Mouse (Mus musculus): ENCODE measurements around the gene Taok2. TPM values are rescaled to one million over a fixed set of nuclear protein-coding genes. Genes with fewer than 3 reads are reported as not detected.
A peak's percentile ranks its signal among the peaks of the same experiment; 100 is the strongest.

The Taok2 gene
- polyA plus RNA-seq, 1 experiment from 2014 or later, result 21.6 TPM

GRCm38 (mm10) chr7:126896912-126897311 lies 12.4 kb upstream of the Taok2 start:
- DNase-seq (ENCODE audit: low spot score) (no peak), ATAC-seq (replicated peaks; ENCODE audit: insufficient number of reproducible peaks, low FRiP score, low TSS enrichment, low read depth) (no peak)
- Histone ChIP-seq H3K9ac (replicated peaks; ENCODE audit: low read length) (no peak overlapping the region), H3K9me3 (replicated peaks; ENCODE audit: control insufficient read depth, low read length) (no peaks in the 10 kb centered on the region), H3K4me2 (ENCODE audit: low read depth, low read length) (no peak overlapping the region), H3K36me3 (replicated peaks; ENCODE audit: control insufficient read depth, insufficient read depth, low read depth, low read length) (no peaks in the 10 kb centered on the region), H3K4me1 (ENCODE audit: control insufficient read depth, insufficient read depth, low read length) (no peaks in the 10 kb centered on the region; the same call in 1 of the 2 replicates), H3K27me3 (ENCODE audit: control insufficient read depth, insufficient read depth, low read length) (no peaks in the 10 kb centered on the region), H3K4me3 (ENCODE audit: low read depth, low read length) (no peak overlapping the region), H3K27ac (replicated peaks; ENCODE audit: low read depth, low read length) (no peak overlapping the region)
- WGBS, result 86% methylated on average over 5 of the region's 5 CpGs

GRCm38 (mm10) chr7:126888852-126889251 lies 4.3 kb upstream of the Taok2 start:
- Histone ChIP-seq H3K4me3 (ENCODE audit: low read depth, low read length) (no peak overlapping the region), H3K9me3 (replicated peaks; ENCODE audit: control insufficient read depth, low read length) (no peaks in the 10 kb centered on the region), H3K27me3 (ENCODE audit: control insufficient read depth, insufficient read depth, low read length) (no peaks in the 10 kb centered on the region), H3K27ac (replicated peaks; ENCODE audit: low read depth, low read length) (no peak overlapping the region), H3K4me2 (ENCODE audit: low read depth, low read length) (no peak overlapping the region), H3K36me3 (replicated peaks; ENCODE audit: control insufficient read depth, insufficient read depth, low read depth, low read length) (no peaks in the 10 kb centered on the region), H3K4me1 (ENCODE audit: control insufficient read depth, insufficient read depth, low read length) (no peaks in the 10 kb centered on the region), H3K9ac (replicated peaks; ENCODE audit: low read length) (no peak overlapping the region)
- ATAC-seq (replicated peaks; ENCODE audit: insufficient number of reproducible peaks, low FRiP score, low TSS enrichment, low read depth) (no peak), DNase-seq (ENCODE audit: low spot score) (no peak)
- WGBS, result 45% methylated on average over 7 of the region's 7 CpGs

DNA sequence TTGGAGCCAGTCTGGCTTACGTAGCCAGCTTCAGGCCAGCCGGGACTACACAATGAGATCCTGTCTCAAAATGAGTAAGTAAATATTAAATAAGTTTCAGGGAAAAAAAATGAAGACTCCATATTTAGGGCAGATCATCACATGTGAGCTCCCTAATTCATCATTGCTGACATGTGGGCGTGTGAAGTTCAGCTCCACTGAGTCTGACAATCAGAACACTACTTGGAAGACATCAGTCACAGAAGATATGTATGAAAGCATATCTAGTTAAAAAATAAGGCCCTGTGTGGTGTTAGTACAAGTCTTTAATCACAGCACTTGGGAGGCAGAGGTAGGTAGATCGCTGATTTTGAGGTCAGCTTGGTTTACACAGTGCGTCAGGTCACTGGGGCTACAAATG lies 2.8 kb upstream of the Taok2 start:
- Histone ChIP-seq H3K4me2 (ENCODE audit: low read depth, low read length) (no peak overlapping the region), H3K9me3 (replicated peaks; ENCODE audit: control insufficient read depth, low read length) (no peaks in the 10 kb centered on the region), H3K36me3 (replicated peaks; ENCODE audit: control insufficient read depth, insufficient read depth, low read depth, low read length) (no peaks in the 10 kb centered on the region), H3K4me3 (ENCODE audit: low read depth, low read length) (no peak overlapping the region), H3K27ac (replicated peaks; ENCODE audit: low read depth, low read length) (no peak overlapping the region), H3K27me3 (ENCODE audit: control insufficient read depth, insufficient read depth, low read length) (no peaks in the 10 kb centered on the region), H3K4me1 (ENCODE audit: control insufficient read depth, insufficient read depth, low read length) (0 out of 2 replicates have a peak, but pooled peaks cover 3% of the 10 kb centered on the region), H3K9ac (replicated peaks; ENCODE audit: low read length) (no peak overlapping the region)
- WGBS, result 85% methylated on average over 5 of the region's 5 CpGs
- DNase-seq (ENCODE audit: low spot score), result no peak
- ATAC-seq (replicated peaks; ENCODE audit: insufficient number of reproducible peaks, low FRiP score, low TSS enrichment, low read depth), result no peak

DNA sequence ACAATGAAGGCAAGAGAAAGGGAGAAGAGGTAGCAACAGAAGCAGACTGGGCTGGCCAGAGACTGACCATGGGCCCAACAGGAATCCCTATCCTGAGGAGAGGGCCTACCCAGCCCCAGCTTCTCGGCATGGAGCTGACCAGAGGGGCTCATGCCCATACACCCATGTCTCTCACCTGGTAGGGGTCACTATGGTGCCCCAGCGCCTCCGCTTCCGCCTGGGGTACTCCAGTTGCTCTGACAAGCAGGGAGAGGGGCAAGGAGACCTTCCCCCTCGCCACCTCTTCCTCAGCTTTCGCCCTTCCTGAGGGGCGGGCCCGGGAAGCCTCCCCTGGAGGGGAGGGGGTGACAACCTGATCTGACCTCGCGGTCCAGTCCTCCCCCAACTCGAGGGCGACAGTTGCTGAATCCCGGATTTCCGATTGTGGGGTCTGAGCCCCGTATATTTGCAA lies 747 bp downstream of the Taok2 start:
- no peaks in the 10 kb centered on the region for H3K27me3 ChIP-seq (ENCODE audit: control insufficient read depth, insufficient read depth, low read length)
- H3K36me3 ChIP-seq (replicated peaks; ENCODE audit: control insufficient read depth, insufficient read depth, low read depth, low read length), result no peaks in the 10 kb centered on the region; the same call in none of the 2 replicates
- 0 out of 2 replicates have a peak, but pooled peaks cover 3% of the 10 kb centered on the region for H3K4me1 ChIP-seq (ENCODE audit: control insufficient read depth, insufficient read depth, low read length)
- DNase-seq (ENCODE audit: low spot score) (peak; percentile 22), ATAC-seq (replicated peaks; ENCODE audit: insufficient number of reproducible peaks, low FRiP score, low TSS enrichment, low read depth) (0 out of 2 replicates have a peak, but pooled peaks have one; percentile 21)
- peak overlapping the region; percentile 62 for H3K4me3 ChIP-seq (ENCODE audit: low read depth, low read length)
- H3K4me2 ChIP-seq (ENCODE audit: low read depth, low read length), result peak overlapping the region; percentile 80
- no peaks in the 10 kb centered on the region for H3K9me3 ChIP-seq (replicated peaks; ENCODE audit: control insufficient read depth, low read length)
- peak overlapping the region; percentile 86 for H3K27ac ChIP-seq (replicated peaks; ENCODE audit: low read depth, low read length)
- 1% methylated on average over 12 of the region's 15 CpGs for WGBS
- peak overlapping the region; percentile 76 for H3K9ac ChIP-seq (replicated peaks; ENCODE audit: low read length)

DNA sequence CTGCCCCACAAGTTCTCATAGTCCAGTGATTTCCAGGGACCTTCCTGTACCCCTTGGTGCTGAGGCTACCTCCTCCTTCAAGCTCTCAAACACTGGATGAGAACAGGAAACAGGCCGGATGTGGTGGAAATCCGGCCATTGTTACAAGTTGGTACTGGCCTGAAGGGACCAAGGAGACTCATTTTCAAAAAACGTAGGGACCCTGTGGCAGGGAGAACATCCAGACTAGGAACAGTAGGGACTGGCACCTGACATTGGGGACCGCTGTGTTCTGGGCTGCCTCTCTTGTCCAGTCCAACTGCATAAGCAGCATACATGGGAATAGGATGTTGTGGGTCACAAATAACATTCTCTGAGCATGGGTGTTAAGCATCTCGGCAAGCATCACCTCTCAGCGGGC lies 3.5 kb downstream of the Taok2 start:
- no peak overlapping the region for H3K27ac ChIP-seq (replicated peaks; ENCODE audit: low read depth, low read length)

DNA sequence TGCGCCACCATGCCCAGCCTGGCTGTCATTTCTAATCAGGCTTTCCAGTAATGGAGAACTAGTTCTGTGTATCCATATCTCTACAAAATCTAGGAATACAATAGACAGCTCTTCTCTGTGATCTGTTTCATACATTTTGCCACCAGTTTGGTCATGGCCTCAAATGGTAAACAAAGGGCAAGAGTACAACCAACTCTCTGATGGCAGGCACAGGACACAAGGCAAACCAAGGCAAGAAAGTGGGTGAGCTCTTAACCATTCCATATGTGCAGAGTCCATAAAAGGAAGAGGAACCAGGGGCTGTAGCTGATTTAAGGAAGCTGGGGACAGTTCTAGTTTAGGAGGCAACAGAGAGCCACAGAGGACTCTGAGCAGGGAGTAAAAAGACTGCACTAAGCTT lies 7.3 kb downstream of the Taok2 start:
- Histone ChIP-seq H3K4me2 (ENCODE audit: low read depth, low read length) (no peak overlapping the region), H3K27ac (replicated peaks; ENCODE audit: low read depth, low read length) (no peak overlapping the region), H3K36me3 (replicated peaks; ENCODE audit: control insufficient read depth, insufficient read depth, low read depth, low read length) (peaks cover 19% of the 10 kb centered on the region), H3K4me3 (ENCODE audit: low read depth, low read length) (no peak overlapping the region), H3K27me3 (ENCODE audit: control insufficient read depth, insufficient read depth, low read length) (no peaks in the 10 kb centered on the region), H3K9ac (replicated peaks; ENCODE audit: low read length) (no peak overlapping the region), H3K4me1 (ENCODE audit: control insufficient read depth, insufficient read depth, low read length) (no peaks in the 10 kb centered on the region), H3K9me3 (replicated peaks; ENCODE audit: control insufficient read depth, low read length) (no peaks in the 10 kb centered on the region)
- ATAC-seq (replicated peaks; ENCODE audit: insufficient number of reproducible peaks, low FRiP score, low TSS enrichment, low read depth) (no peak), DNase-seq (ENCODE audit: low spot score) (no peak)
- WGBS, result 100% methylated on average over 1 of the region's 1 CpGs

More for the DNA sequence above, 3.5 kb downstream of the Taok2 start:
- Histone ChIP-seq H3K36me3 (replicated peaks; ENCODE audit: control insufficient read depth, insufficient read depth, low read depth, low read length) (peaks cover 3% of the 10 kb centered on the region), H3K9ac (replicated peaks; ENCODE audit: low read length) (no peak overlapping the region), H3K4me2 (ENCODE audit: low read depth, low read length) (no peak overlapping the region), H3K4me3 (ENCODE audit: low read depth, low read length) (no peak overlapping the region), H3K4me1 (ENCODE audit: control insufficient read depth, insufficient read depth, low read length) (0 out of 2 replicates have a peak, but pooled peaks cover 3% of the 10 kb centered on the region), H3K9me3 (replicated peaks; ENCODE audit: control insufficient read depth, low read length) (no peaks in the 10 kb centered on the region), H3K27me3 (ENCODE audit: control insufficient read depth, insufficient read depth, low read length) (no peaks in the 10 kb centered on the region)
- no peak for ATAC-seq (replicated peaks; ENCODE audit: insufficient number of reproducible peaks, low FRiP score, low TSS enrichment, low read depth)
- WGBS, result 81% methylated on average over 6 of the region's 6 CpGs
- no peak for DNase-seq (ENCODE audit: low spot score)

GRCm38 (mm10) chr7:126870520-126870891 lies 14.0 kb downstream of the Taok2 start:
- Histone ChIP-seq H3K27me3 (ENCODE audit: control insufficient read depth, insufficient read depth, low read length) (no peaks in the 10 kb centered on the region), H3K9ac (replicated peaks; ENCODE audit: low read length) (no peak overlapping the region), H3K4me1 (ENCODE audit: control insufficient read depth, insufficient read depth, low read length) (no peaks in the 10 kb centered on the region), H3K4me2 (ENCODE audit: low read depth, low read length) (no peak overlapping the region), H3K4me3 (ENCODE audit: low read depth, low read length) (no peak overlapping the region), H3K36me3 (replicated peaks; ENCODE audit: control insufficient read depth, insufficient read depth, low read depth, low read length) (peaks cover 54% of the 10 kb centered on the region), H3K27ac (replicated peaks; ENCODE audit: low read depth, low read length) (no peak overlapping the region), H3K9me3 (replicated peaks; ENCODE audit: control insufficient read depth, low read length) (no peaks in the 10 kb centered on the region)
- no peak for DNase-seq (ENCODE audit: low spot score)
- no peak; the same call in 1 of the 2 replicates for ATAC-seq (replicated peaks; ENCODE audit: insufficient number of reproducible peaks, low FRiP score, low TSS enrichment, low read depth)
- WGBS, result 85% methylated on average over 2 of the region's 2 CpGs

DNA sequence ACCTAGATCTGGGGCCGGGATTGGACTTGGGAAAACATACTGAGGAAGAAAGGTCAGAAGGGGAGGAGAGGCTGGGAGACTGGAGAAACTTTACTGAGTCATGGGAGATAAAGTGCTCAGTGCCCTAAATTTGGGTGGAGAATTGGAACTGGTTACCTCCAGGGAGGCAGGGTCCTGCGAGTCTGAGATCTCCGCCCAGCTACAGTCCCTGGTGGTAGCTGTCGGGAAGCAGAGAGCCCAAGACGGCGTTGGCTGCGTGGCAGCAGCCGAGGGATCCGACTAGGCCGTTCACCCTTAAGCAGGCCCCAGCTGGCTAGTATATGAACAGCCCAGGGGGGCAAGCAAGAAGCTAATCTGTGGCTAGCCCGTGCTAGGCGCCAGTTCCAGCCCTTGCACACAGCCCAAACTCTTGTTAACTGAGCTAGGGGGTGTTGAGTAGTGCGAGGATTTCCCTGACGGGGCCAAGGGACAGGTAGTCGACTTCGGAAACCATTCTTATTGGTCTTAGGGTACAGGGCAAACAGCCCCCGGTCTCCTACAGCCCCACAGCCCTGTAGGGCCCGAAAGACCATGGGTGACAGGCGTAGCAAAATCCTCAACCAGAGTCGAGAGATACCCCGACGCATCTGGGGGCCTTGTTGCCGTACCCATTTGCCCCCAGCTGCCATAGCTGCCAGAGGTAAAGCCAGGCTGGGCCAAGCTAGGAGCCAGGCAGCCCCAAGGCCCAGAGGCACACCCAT lies 14.6 kb downstream of the Taok2 start:
- Histone ChIP-seq H3K9ac (replicated peaks; ENCODE audit: low read length) (no peak overlapping the region), H3K27ac (replicated peaks; ENCODE audit: low read depth, low read length) (no peak overlapping the region), H3K4me2 (ENCODE audit: low read depth, low read length) (no peak overlapping the region), H3K36me3 (replicated peaks; ENCODE audit: control insufficient read depth, insufficient read depth, low read depth, low read length) (peaks cover 54% of the 10 kb centered on the region), H3K9me3 (replicated peaks; ENCODE audit: control insufficient read depth, low read length) (no peaks in the 10 kb centered on the region), H3K4me1 (ENCODE audit: control insufficient read depth, insufficient read depth, low read length) (no peaks in the 10 kb centered on the region), H3K4me3 (ENCODE audit: low read depth, low read length) (no peak overlapping the region), H3K27me3 (ENCODE audit: control insufficient read depth, insufficient read depth, low read length) (no peaks in the 10 kb centered on the region)
- 95% methylated on average over 23 of the region's 23 CpGs for WGBS
- ATAC-seq (replicated peaks; ENCODE audit: insufficient number of reproducible peaks, low FRiP score, low TSS enrichment, low read depth) (no peak), DNase-seq (ENCODE audit: low spot score) (no peak)

All from embryonic facial prominence, embryonic 11.5 days (tissue).